Mouse (Mus musculus): ENCODE results near the gene Zfp503. TPM values are rescaled to one million over a fixed set of nuclear protein-coding genes. Genes with fewer than 3 reads are reported as not detected.

Gene Zfp503
- total and polyA plus RNA-seq, 3 experiments, result not detected

DNA sequence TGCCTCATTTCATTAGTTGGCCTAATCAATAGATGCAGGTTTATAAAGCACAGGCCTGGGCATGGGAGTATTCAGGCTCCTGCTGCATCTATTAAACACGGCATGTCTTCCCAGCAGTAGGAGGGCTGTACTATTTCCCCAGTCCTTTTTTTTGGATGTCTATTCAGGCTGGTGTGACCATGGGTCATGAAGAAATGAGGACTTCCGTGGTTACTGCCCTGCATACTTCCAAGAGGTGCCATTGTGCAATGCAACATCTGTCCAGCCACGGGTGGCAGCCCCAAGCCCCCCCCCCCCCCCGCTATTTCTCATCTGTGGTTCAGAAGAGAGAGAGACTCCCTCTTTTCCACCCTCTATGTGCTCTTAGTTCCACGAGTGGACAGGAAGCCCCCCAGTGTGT, 23.1 kb downstream of the Zfp503 start:
- in situ Hi-C loops (cut with MboI; ENCODE audit: low pct_ligation_motif_present, low pct_unique_long_range_greater_than_20kb, low sequenced_read_pairs), result loop anchor here (25.0 kb wide), 2 partner anchors 596 to 821 kb away; no protein-coding TSS in a partner anchor
- H3K4me1 ChIP-seq (ENCODE audit: control insufficient read depth in 1 of 2, insufficient read depth in 2 of 2), result peaks cover 0 to 4% of the 10 kb centered on the region in 2 experiments; a peak in 2 of 4 replicates
- no peak for DNase-seq (ENCODE audit: extremely low read depth)
- no peaks in the 10 kb centered on the region for H3K36me3 ChIP-seq (replicated peaks in 1 of 2; ENCODE audit: control insufficient read depth in 1 of 2, insufficient read depth in 1 of 2, low read length in 1 of 2)
- H3K4me3 ChIP-seq (replicated peaks in 1 of 3; ENCODE audit: low read depth in 2 of 3, low read length in 2 of 3, poor library complexity in 1 of 3), result no peak overlapping the region
- H3K79me2 ChIP-seq (replicated peaks; ENCODE audit: control insufficient read depth, extremely low read depth, insufficient read depth, poor library complexity, severe bottlenecking), result no peaks in the 10 kb centered on the region
- no peaks in the 10 kb centered on the region for H3K9me3 ChIP-seq (replicated peaks; ENCODE audit: low read length)
- no peaks in the 10 kb centered on the region for H3K27me3 ChIP-seq (replicated peaks)
- no peak overlapping the region for H3K4me2 ChIP-seq (ENCODE audit: insufficient read depth, low read depth, poor library complexity, severe bottlenecking)
- TF ChIP-seq KAT2A (IDR thresholded peaks at IDR 0.05; ENCODE audit: insufficient replicate concordance, low read length) (no peak), RAD21 (IDR thresholded peaks at IDR 0.05; ENCODE audit: low read depth, low read length) (no peak), MAX (IDR thresholded peaks at IDR 0.05; ENCODE audit: low read length) (no peak), MXI1 (IDR thresholded peaks at IDR 0.05; ENCODE audit: low read depth, low read length) (no peak), CTCF (conservative IDR thresholded peaks at IDR 0.05 in 1 of 2, IDR thresholded peaks at IDR 0.05 in 1 of 2; ENCODE audit: low read depth in 2 of 2, low read length in 2 of 2) (no peak), UBTF (IDR thresholded peaks at IDR 0.05; ENCODE audit: low read depth, low read length) (no peak), EP300 (IDR thresholded peaks at IDR 0.05; ENCODE audit: low read length) (no peak), E2F4 (IDR thresholded peaks at IDR 0.05; ENCODE audit: insufficient replicate concordance, low read depth, low read length) (no peak), POLR2AphosphoS2 (IDR thresholded peaks at IDR 0.05; ENCODE audit: low read depth, low read length) (no peak)
- dilution Hi-C loops (cut with MboI; ENCODE audit: extremely low pct_ligation_motif_present, extremely low pct_unique_long_range_greater_than_20kb, low sequenced_read_pairs), result no loop called here
- H3K27ac ChIP-seq (ENCODE audit: insufficient read depth, low read depth), result no peak overlapping the region
- H3K9ac ChIP-seq (ENCODE audit: insufficient read depth, low read depth), result no peak overlapping the region

DNA sequence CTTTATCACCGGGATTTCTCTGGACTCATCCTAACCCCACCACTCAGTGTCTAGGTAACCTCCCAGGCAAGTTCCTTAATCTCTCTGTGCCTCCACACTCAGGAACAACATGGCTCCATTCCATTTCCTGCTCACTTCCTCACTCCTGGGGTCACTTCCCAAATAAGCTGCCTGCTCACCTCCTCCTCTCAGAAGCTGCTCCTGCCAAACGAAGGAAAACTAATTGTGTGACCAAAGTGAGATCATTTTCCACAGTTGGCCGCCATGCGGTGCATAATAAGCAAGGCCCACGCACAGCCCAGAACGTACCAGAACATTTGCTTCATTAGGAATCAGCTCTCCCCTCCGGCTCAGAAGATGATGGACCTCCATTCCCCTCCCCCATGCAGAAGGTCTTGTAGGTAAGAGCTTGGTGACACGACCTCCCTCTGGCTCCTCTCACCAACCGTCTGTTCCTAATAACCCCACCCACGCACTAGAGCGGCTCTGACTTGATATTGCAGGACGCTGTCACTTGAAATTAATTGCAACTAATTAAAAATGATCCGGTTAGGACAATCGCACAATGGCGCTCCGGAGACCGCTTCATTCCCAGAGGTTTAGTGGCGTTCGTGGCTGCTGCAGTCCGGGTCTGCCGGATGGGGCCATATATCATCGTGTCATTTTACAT, 26.9 kb downstream of the Zfp503 start:
- Histone ChIP-seq H3K27ac (ENCODE audit: insufficient read depth, low read depth) (no peak overlapping the region), H3K9ac (ENCODE audit: insufficient read depth, low read depth) (no peak overlapping the region), H3K4me3 (replicated peaks in 1 of 3; ENCODE audit: low read depth in 2 of 3, low read length in 2 of 3, poor library complexity in 1 of 3) (no peak overlapping the region), H3K4me2 (ENCODE audit: insufficient read depth, low read depth, poor library complexity, severe bottlenecking) (no peak overlapping the region), H3K9me3 (replicated peaks; ENCODE audit: low read length) (no peaks in the 10 kb centered on the region), H3K4me1 (ENCODE audit: control insufficient read depth in 1 of 2, insufficient read depth in 2 of 2) (no peaks in the 10 kb centered on the region), H3K27me3 (replicated peaks) (no peaks in the 10 kb centered on the region), H3K79me2 (replicated peaks; ENCODE audit: control insufficient read depth, extremely low read depth, insufficient read depth, poor library complexity, severe bottlenecking) (no peaks in the 10 kb centered on the region), H3K36me3 (replicated peaks in 1 of 2; ENCODE audit: control insufficient read depth in 1 of 2, insufficient read depth in 1 of 2, low read length in 1 of 2) (no peaks in the 10 kb centered on the region)
- dilution Hi-C loops (cut with MboI; ENCODE audit: extremely low pct_ligation_motif_present, extremely low pct_unique_long_range_greater_than_20kb, low sequenced_read_pairs), result no loop called here
- no peak for TF ChIP-seq PAX5 (IDR thresholded peaks at IDR 0.05; ENCODE audit: low read length)
- TF ChIP-seq EP300 (IDR thresholded peaks at IDR 0.05; ENCODE audit: low read length), result no peak
- TF ChIP-seq ZMIZ1 (IDR thresholded peaks at IDR 0.05; ENCODE audit: low read depth, low read length), result no peak
- TF ChIP-seq USF2 (conservative IDR thresholded peaks at IDR 0.05; ENCODE audit: low read depth, low read length), result no peak
- no peak for TF ChIP-seq NRF1 (IDR thresholded peaks at IDR 0.05; ENCODE audit: low read depth, low read length)
- TF ChIP-seq RAD21 (IDR thresholded peaks at IDR 0.05; ENCODE audit: low read depth, low read length), result no peak
- no peak for TF ChIP-seq MAFK (IDR thresholded peaks at IDR 0.05; ENCODE audit: insufficient replicate concordance, low read length)
- TF ChIP-seq MEF2A (IDR thresholded peaks at IDR 0.05; ENCODE audit: borderline replicate concordance, low read depth, low read length), result no peak
- TF ChIP-seq POLR2AphosphoS2 (IDR thresholded peaks at IDR 0.05; ENCODE audit: low read depth, low read length), result no peak
- no peak for TF ChIP-seq TBP (conservative IDR thresholded peaks at IDR 0.05; ENCODE audit: low read depth, low read length)
- no peak for TF ChIP-seq ZNF384 (IDR thresholded peaks at IDR 0.05; ENCODE audit: low read depth, low read length)
- no peak for TF ChIP-seq HCFC1 (IDR thresholded peaks at IDR 0.05; ENCODE audit: low read depth, low read length)
- TF ChIP-seq TCF12 (IDR thresholded peaks at IDR 0.05; ENCODE audit: low read depth, low read length), result no peak
- TF ChIP-seq MAX (IDR thresholded peaks at IDR 0.05; ENCODE audit: low read length), result no peak
- no peak for TF ChIP-seq CTCF (conservative IDR thresholded peaks at IDR 0.05 in 1 of 2, IDR thresholded peaks at IDR 0.05 in 1 of 2; ENCODE audit: low read depth in 2 of 2, low read length in 2 of 2)
- no peak for TF ChIP-seq USF1 (IDR thresholded peaks at IDR 0.05; ENCODE audit: low read depth, low read length)
- no peak for TF ChIP-seq CHD1 (IDR thresholded peaks at IDR 0.05; ENCODE audit: low read depth, low read length)
- TF ChIP-seq ZC3H11A (IDR thresholded peaks at IDR 0.05; ENCODE audit: low read depth, low read length), result no peak
- TF ChIP-seq E2F4 (IDR thresholded peaks at IDR 0.05; ENCODE audit: insufficient replicate concordance, low read depth, low read length), result no peak
- in situ Hi-C loops (cut with MboI; ENCODE audit: low pct_ligation_motif_present, low pct_unique_long_range_greater_than_20kb, low sequenced_read_pairs), result loop anchor here (25.0 kb wide), 2 partner anchors 600 to 825 kb away; no protein-coding TSS in a partner anchor
- no peak for DNase-seq (ENCODE audit: extremely low read depth)
